Mouse (Mus musculus): Measurements from ENCODE around the gene Znhit3.
"Not testable (repeated sequence)": the region's sequence is repeated elsewhere in the genome, so short reads cannot be mapped to it uniquely, and the experiment has no call there.

The Znhit3 gene

GRCm38 (mm10) chr11:84876020-84876419, 40.1 kb downstream of the Znhit3 start:
- DNase-seq (ENCODE audit: low spot score), result not testable (repeated sequence)

GRCm38 (mm10) chr11:84873042-84873833, 42.9 kb downstream of the Znhit3 start:
- no peak for DNase-seq (ENCODE audit: low spot score)

GRCm38 (mm10) chr11:84871548-84872069, 44.6 kb downstream of the Znhit3 start:
- no peak for DNase-seq (ENCODE audit: low spot score)

- DNase-seq (ENCODE audit: low spot score), result no peak
Measured at GRCm38 (mm10) chr11:84871046-84871445, 45.1 kb downstream of the Znhit3 start.

GRCm38 (mm10) chr11:84870337-84871043, 45.7 kb downstream of the Znhit3 start, which contains the start of gene Ggnbp2:
Gene Ggnbp2, minus strand, starts transcription at chr11:84870817.
- peak; percentile 93 for DNase-seq (ENCODE audit: low spot score)

GRCm38 (mm10) chr11:84869537-84870232, 46.5 kb downstream of the Znhit3 start:
- peak; percentile 95 for DNase-seq (ENCODE audit: low spot score)

GRCm38 (mm10) chr11:84868786-84869259, 47.3 kb downstream of the Znhit3 start:
- no peak for DNase-seq (ENCODE audit: low spot score)

- no peak for DNase-seq (ENCODE audit: low spot score)
Measured at GRCm38 (mm10) chr11:84867586-84867985, 48.6 kb downstream of the Znhit3 start.

GRCm38 (mm10) chr11:84865268-84865667, 50.9 kb downstream of the Znhit3 start:
- DNase-seq (ENCODE audit: low spot score), result no peak
